Mouse (Mus musculus): ENCODE results near the gene Mageb3. TPM values are rescaled to one million over a fixed set of nuclear protein-coding genes. Genes with fewer than 3 reads are reported as not detected.
"Not testable (repeated sequence)": the region's sequence is repeated elsewhere in the genome, so short reads cannot be mapped to it uniquely, and the experiment has no call there.

Gene Mageb3
- total RNA-seq (2014; fragmentation: Nextera tagmentation) (not detected in 2 replicates), total RNA-seq (2017) (0.27 and 0.29 TPM in 2 replicates), polyA plus RNA-seq (2012) (0.03 TPM in 1 of 2 replicates, not detected in the other)

GRCm38 (mm10) chr2:121955765-121956223, at the start of gene Mageb3, which contains the start of gene Ctdspl2:
Mageb3 (minus strand) TSS chr2:121956092.
Ctdspl2 (plus strand) TSS chr2:121956001.
- H3K4me1 ChIP-seq (ENCODE audit: insufficient read depth, low read depth, low read length), result peaks cover 24% of the 10 kb centered on the region
- DNase-seq (ENCODE audit: low spot score) (peak; percentile 93), ATAC-seq (ENCODE audit: extremely low read depth, insufficient number of reproducible peaks, low FRiP score, poor library complexity, severe bottlenecking) (peak; percentile 88)
- no peaks in the 10 kb centered on the region for H3K27me3 ChIP-seq (ENCODE audit: insufficient read depth, low read length)
- H3K36me3 ChIP-seq (replicated peaks), result peaks cover 19% of the 10 kb centered on the region
- peak within 1 kb of the TSS; percentile 98 for H3K4me3 ChIP-seq (ENCODE audit: low read depth, low read length)
- TF ChIP-seq TAL1 (conservative IDR thresholded peaks at IDR 0.05; ENCODE audit: low read depth, low read length) (no peak), GATA1 (IDR thresholded peaks at IDR 0.05; ENCODE audit: borderline replicate concordance, low read length) (no peak), POLR2AphosphoS5 (IDR thresholded peaks at IDR 0.05; ENCODE audit: insufficient replicate concordance, low read depth, low read length) (no peak), CTCF (IDR thresholded peaks at IDR 0.05; ENCODE audit: low read depth, low read length) (no peak), GATA2 (IDR thresholded peaks at IDR 0.05; ENCODE audit: borderline replicate concordance, low read depth, low read length) (no peak)
- H3K9me3 ChIP-seq (replicated peaks), result no peaks in the 10 kb centered on the region

GRCm38 (mm10) chr2:121995738-121996137, 39.8 kb upstream of the Mageb3 start:
- DNase-seq (ENCODE audit: low spot score) (no peak), ATAC-seq (ENCODE audit: extremely low read depth, insufficient number of reproducible peaks, low FRiP score, poor library complexity, severe bottlenecking) (no peak)
- H3K36me3 ChIP-seq (replicated peaks), result peaks cover 47% of the 10 kb centered on the region
- no peaks in the 10 kb centered on the region for H3K9me3 ChIP-seq (replicated peaks)
- no peak overlapping the region for H3K4me3 ChIP-seq (ENCODE audit: low read depth, low read length)
- H3K4me1 ChIP-seq (ENCODE audit: insufficient read depth, low read depth, low read length), result no peaks in the 10 kb centered on the region
- no peaks in the 10 kb centered on the region for H3K27me3 ChIP-seq (ENCODE audit: insufficient read depth, low read length)
- TF ChIP-seq GATA1 (IDR thresholded peaks at IDR 0.05; ENCODE audit: borderline replicate concordance, low read length) (no peak), GATA2 (IDR thresholded peaks at IDR 0.05; ENCODE audit: borderline replicate concordance, low read depth, low read length) (no peak), CTCF (IDR thresholded peaks at IDR 0.05; ENCODE audit: low read depth, low read length) (no peak), POLR2AphosphoS5 (IDR thresholded peaks at IDR 0.05; ENCODE audit: insufficient replicate concordance, low read depth, low read length) (no peak), TAL1 (conservative IDR thresholded peaks at IDR 0.05; ENCODE audit: low read depth, low read length) (no peak)

GRCm38 (mm10) chr2:121957216-121957792, 1.4 kb upstream of the Mageb3 start:
- TF ChIP-seq CTCF (IDR thresholded peaks at IDR 0.05; ENCODE audit: low read depth, low read length) (no peak), TAL1 (conservative IDR thresholded peaks at IDR 0.05; ENCODE audit: low read depth, low read length) (no peak), GATA2 (IDR thresholded peaks at IDR 0.05; ENCODE audit: borderline replicate concordance, low read depth, low read length) (no peak)
- DNase-seq (ENCODE audit: low spot score), result no peak
- Histone ChIP-seq H3K4me3 (ENCODE audit: low read depth, low read length) (peak overlapping the region; percentile 98), H3K4me1 (ENCODE audit: insufficient read depth, low read depth, low read length) (peaks cover 24% of the 10 kb centered on the region), H3K36me3 (replicated peaks) (peaks cover 28% of the 10 kb centered on the region), H3K27me3 (ENCODE audit: insufficient read depth, low read length) (no peaks in the 10 kb centered on the region), H3K9me3 (replicated peaks) (no peaks in the 10 kb centered on the region)
- no peak for ATAC-seq (ENCODE audit: extremely low read depth, insufficient number of reproducible peaks, low FRiP score, poor library complexity, severe bottlenecking)

GRCm38 (mm10) chr2:121956224-121957018, 529 bp upstream of the Mageb3 start:
- Histone ChIP-seq H3K4me1 (ENCODE audit: insufficient read depth, low read depth, low read length) (peaks cover 24% of the 10 kb centered on the region), H3K9me3 (replicated peaks) (no peaks in the 10 kb centered on the region), H3K27me3 (ENCODE audit: insufficient read depth, low read length) (no peaks in the 10 kb centered on the region), H3K36me3 (replicated peaks) (peaks cover 23% of the 10 kb centered on the region), H3K4me3 (ENCODE audit: low read depth, low read length) (peak overlapping the region; percentile 98)
- ATAC-seq (ENCODE audit: extremely low read depth, insufficient number of reproducible peaks, low FRiP score, poor library complexity, severe bottlenecking), result peak; percentile 62
- TF ChIP-seq CTCF (IDR thresholded peaks at IDR 0.05; ENCODE audit: low read depth, low read length), result no peak
- no peak for TF ChIP-seq GATA2 (IDR thresholded peaks at IDR 0.05; ENCODE audit: borderline replicate concordance, low read depth, low read length)
- peak; percentile 90 for DNase-seq (ENCODE audit: low spot score)

- DNase-seq (ENCODE audit: low spot score) (no peak), ATAC-seq (ENCODE audit: extremely low read depth, insufficient number of reproducible peaks, low FRiP score, poor library complexity, severe bottlenecking) (no peak)
- Histone ChIP-seq H3K27me3 (ENCODE audit: insufficient read depth, low read length) (no peaks in the 10 kb centered on the region), H3K9me3 (replicated peaks) (no peaks in the 10 kb centered on the region), H3K36me3 (replicated peaks) (peaks cover 12% of the 10 kb centered on the region), H3K4me3 (ENCODE audit: low read depth, low read length) (peak overlapping the region; percentile 98), H3K4me1 (ENCODE audit: insufficient read depth, low read depth, low read length) (peaks cover 24% of the 10 kb centered on the region)
- no peak for TF ChIP-seq TAL1 (conservative IDR thresholded peaks at IDR 0.05; ENCODE audit: low read depth, low read length)
Observed at GRCm38 (mm10) chr2:121954971-121955656, 778 bp downstream of the Mageb3 start.

GRCm38 (mm10) chr2:121943364-121943763, 12.5 kb downstream of the Mageb3 start:
- Histone ChIP-seq H3K4me3 (ENCODE audit: low read depth, low read length) (no peak overlapping the region), H3K4me1 (ENCODE audit: insufficient read depth, low read depth, low read length) (no peaks in the 10 kb centered on the region), H3K9me3 (replicated peaks) (no peaks in the 10 kb centered on the region), H3K36me3 (replicated peaks) (no peaks in the 10 kb centered on the region), H3K27me3 (ENCODE audit: insufficient read depth, low read length) (no peaks in the 10 kb centered on the region)
- no peak for ATAC-seq (ENCODE audit: extremely low read depth, insufficient number of reproducible peaks, low FRiP score, poor library complexity, severe bottlenecking)
- no peak for DNase-seq (ENCODE audit: low spot score)
- TF ChIP-seq POLR2AphosphoS5 (IDR thresholded peaks at IDR 0.05; ENCODE audit: insufficient replicate concordance, low read depth, low read length), result no peak
- TF ChIP-seq GATA1 (IDR thresholded peaks at IDR 0.05; ENCODE audit: borderline replicate concordance, low read length), result no peak
- TF ChIP-seq GATA2 (IDR thresholded peaks at IDR 0.05; ENCODE audit: borderline replicate concordance, low read depth, low read length), result no peak
- no peak for TF ChIP-seq CTCF (IDR thresholded peaks at IDR 0.05; ENCODE audit: low read depth, low read length)
- no peak for TF ChIP-seq TAL1 (conservative IDR thresholded peaks at IDR 0.05; ENCODE audit: low read depth, low read length)

GRCm38 (mm10) chr2:121937624-121938023, 18.3 kb downstream of the Mageb3 start:
- peaks cover 14% of the 10 kb centered on the region for H3K36me3 ChIP-seq (replicated peaks)
- not testable (repeated sequence) for H3K4me3 ChIP-seq (ENCODE audit: low read depth, low read length); H3K9me3 ChIP-seq (replicated peaks); H3K4me1 ChIP-seq (ENCODE audit: insufficient read depth, low read depth, low read length); DNase-seq (ENCODE audit: low spot score); ATAC-seq (ENCODE audit: extremely low read depth, insufficient number of reproducible peaks, low FRiP score, poor library complexity, severe bottlenecking); H3K27me3 ChIP-seq (ENCODE audit: insufficient read depth, low read length)

All from G1E (cell line).